Mouse (Mus musculus) embryonic fibroblast, embryonic 13.5 days (primary cell): ENCODE data around the gene Fbxl4.
"Not testable (repeated sequence)": the region's sequence is repeated elsewhere in the genome, so short reads cannot be mapped to it uniquely, and the experiment has no call there.

Experiments
- CTCF ChIP-seq: IDR thresholded peaks from 2 replicates; pipeline ENCODE4 v1.5.1; 2011; ENCODE audit warnings: mild to moderate bottlenecking, control low read depth, low read length, moderate library complexity, borderline replicate concordance; ENCODE audit not compliant: insufficient read depth
- POLR2A ChIP-seq: IDR thresholded peaks from 2 replicates; pipeline ENCODE4 v1.6.1; 2011; ENCODE audit warnings: low read depth, mild to moderate bottlenecking, control low read depth, low read length, moderate library complexity

DNA sequence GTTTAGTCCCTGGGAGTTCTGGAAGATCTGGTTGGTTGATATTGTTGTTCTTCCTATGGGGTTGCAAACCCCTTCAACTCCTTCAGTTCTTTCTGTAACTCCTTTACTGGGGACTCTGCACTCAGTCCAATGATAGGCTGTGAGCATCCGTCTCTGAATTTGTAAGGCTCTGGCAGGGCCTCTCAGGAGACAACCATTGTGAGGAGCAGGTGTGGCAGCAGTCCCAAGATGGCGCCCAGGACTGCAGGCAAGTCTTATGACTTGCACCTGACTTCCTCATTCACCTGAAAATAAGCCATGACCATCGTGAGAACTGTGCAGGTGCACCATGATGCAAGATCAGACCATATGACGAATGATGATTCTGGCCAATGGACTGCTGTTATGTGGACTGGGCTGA lies 8.3 kb upstream of the Fbxl4 start:
- TF ChIP-seq CTCF, POLR2A: not testable (repeated sequence)
